Mouse (Mus musculus): ENCODE data around the gene Rgs7. TPM values are rescaled to one million over a fixed set of nuclear protein-coding genes. Genes with fewer than 3 reads are reported as not detected.

Rgs7 gene
- total and polyA plus RNA-seq, 3 experiments: not detected

GRCm38 (mm10) chr1:175221593-175222500 lies 270.5 kb downstream of the Rgs7 start:
- Histone ChIP-seq H3K27ac (ENCODE audit: control insufficient read depth, low read depth, low read length) (no peak overlapping the region), H3K36me3 (ENCODE audit: control insufficient read depth in 1 of 2, insufficient read depth in 2 of 2, low read length in 2 of 2) (no peaks in the 10 kb centered on the region), H3K79me2 (ENCODE audit: control insufficient read depth, insufficient read depth, low read length, poor library complexity) (no peaks in the 10 kb centered on the region), H3K4me1 (ENCODE audit: control insufficient read depth in 1 of 2, insufficient read depth in 2 of 2, low read length in 2 of 2) (no peaks in the 10 kb centered on the region), H3K27me3 (ENCODE audit: control insufficient read depth in 1 of 2, insufficient read depth in 2 of 2, low read length in 2 of 2) (no peaks in the 10 kb centered on the region), H3K9ac (ENCODE audit: control insufficient read depth, low read depth, low read length, poor library complexity, severe bottlenecking) (no peak overlapping the region), H3K4me3 (ENCODE audit: control insufficient read depth in 1 of 2, insufficient read depth in 1 of 2, low read depth in 2 of 2, low read length in 2 of 2) (no peak overlapping the region), H3K9me3 (replicated peaks; ENCODE audit: insufficient read depth, low read length) (no peaks in the 10 kb centered on the region)
- DNase-seq (ENCODE audit: low read depth, low spot score): no peak
- no peak for TF ChIP-seq UBTF (IDR thresholded peaks at IDR 0.05; ENCODE audit: borderline replicate concordance, insufficient read depth, low read depth, low read length)
- no peak for TF ChIP-seq SMC3 (IDR thresholded peaks at IDR 0.05; ENCODE audit: low read depth, low read length)
- no peak for TF ChIP-seq NRF1 (IDR thresholded peaks at IDR 0.05; ENCODE audit: insufficient read depth, low read depth, low read length, poor library complexity, severe bottlenecking)
- TF ChIP-seq ZC3H11A (IDR thresholded peaks at IDR 0.05; ENCODE audit: low read depth, low read length): no peak
- TF ChIP-seq MXI1 (IDR thresholded peaks at IDR 0.05; ENCODE audit: low read depth, low read length): no peak
- TF ChIP-seq RAD21 (IDR thresholded peaks at IDR 0.05; ENCODE audit: low read depth, low read length): no peak
- TF ChIP-seq ELF1 (IDR thresholded peaks at IDR 0.05; ENCODE audit: low read depth, low read length): no peak
- TF ChIP-seq GATA1 (IDR thresholded peaks at IDR 0.05; ENCODE audit: low read depth, low read length): no peak
- no peak for TF ChIP-seq EP300 (IDR thresholded peaks at IDR 0.05; ENCODE audit: low read depth in 1 of 2, low read length in 2 of 2)
- TF ChIP-seq MAFK (IDR thresholded peaks at IDR 0.05; ENCODE audit: borderline replicate concordance, low read depth, low read length): no peak
- no peak for TF ChIP-seq RCOR1 (IDR thresholded peaks at IDR 0.05; ENCODE audit: low read depth, low read length)
- TF ChIP-seq USF2 (IDR thresholded peaks at IDR 0.05; ENCODE audit: borderline replicate concordance in 1 of 2, insufficient read depth in 1 of 2, low read depth in 1 of 2, low read length in 2 of 2): no peak

GRCm38 (mm10) chr1:175219563-175219962 lies 272.7 kb downstream of the Rgs7 start:
- Histone ChIP-seq H3K79me2 (ENCODE audit: control insufficient read depth, insufficient read depth, low read length, poor library complexity) (no peaks in the 10 kb centered on the region), H3K27ac (ENCODE audit: control insufficient read depth, low read depth, low read length) (no peak overlapping the region), H3K4me3 (ENCODE audit: control insufficient read depth in 1 of 2, insufficient read depth in 1 of 2, low read depth in 2 of 2, low read length in 2 of 2) (no peak overlapping the region), H3K36me3 (ENCODE audit: control insufficient read depth in 1 of 2, insufficient read depth in 2 of 2, low read length in 2 of 2) (no peaks in the 10 kb centered on the region), H3K4me1 (ENCODE audit: control insufficient read depth in 1 of 2, insufficient read depth in 2 of 2, low read length in 2 of 2) (no peaks in the 10 kb centered on the region), H3K27me3 (ENCODE audit: control insufficient read depth in 1 of 2, insufficient read depth in 2 of 2, low read length in 2 of 2) (no peaks in the 10 kb centered on the region), H3K9ac (ENCODE audit: control insufficient read depth, low read depth, low read length, poor library complexity, severe bottlenecking) (no peak overlapping the region), H3K9me3 (replicated peaks; ENCODE audit: insufficient read depth, low read length) (no peaks in the 10 kb centered on the region)
- TF ChIP-seq SIN3A (IDR thresholded peaks at IDR 0.05; ENCODE audit: low read length) (no peak), RCOR1 (IDR thresholded peaks at IDR 0.05; ENCODE audit: low read depth, low read length) (no peak), GATA1 (IDR thresholded peaks at IDR 0.05; ENCODE audit: low read depth, low read length) (no peak)
- no peak for DNase-seq (ENCODE audit: low read depth, low spot score)

Measured in MEL (cell line).